Mouse (Mus musculus) kidney, adult 9 months (tissue): ENCODE measurements around the gene Sema4d.

ENCODE experiments used
- DNase-seq: peaks from one replicate; pipeline ENCODE4 v3.0.0; 2022

Gene Sema4d

GRCm38 (mm10) chr13:51720556-51720955, 73.0 kb downstream of the Sema4d start:
- no peak for DNase-seq

GRCm38 (mm10) chr13:51719256-51719655, 74.3 kb downstream of the Sema4d start:
- DNase-seq, result no peak

GRCm38 (mm10) chr13:51716350-51717263, 76.9 kb downstream of the Sema4d start:
- no peak for DNase-seq

- no peak for DNase-seq
Measured at GRCm38 (mm10) chr13:51712022-51712421, 81.5 kb downstream of the Sema4d start.

GRCm38 (mm10) chr13:51710738-51711137, 82.8 kb downstream of the Sema4d start:
- no peak for DNase-seq

- no peak for DNase-seq
Measured at GRCm38 (mm10) chr13:51705882-51706854, 87.4 kb downstream of the Sema4d start.

- DNase-seq, result no peak
Measured at GRCm38 (mm10) chr13:51703893-51704292, 89.7 kb downstream of the Sema4d start.

GRCm38 (mm10) chr13:51698318-51698717, 95.2 kb downstream of the Sema4d start:
- no peak for DNase-seq

- no peak for DNase-seq
Measured at GRCm38 (mm10) chr13:51697897-51698296, 95.7 kb downstream of the Sema4d start.

GRCm38 (mm10) chr13:51697455-51697854, 96.1 kb downstream of the Sema4d start:
- no peak for DNase-seq

GRCm38 (mm10) chr13:51696481-51696880, 97.1 kb downstream of the Sema4d start:
- DNase-seq, result no peak

GRCm38 (mm10) chr13:51688688-51689087, 104.9 kb downstream of the Sema4d start:
- DNase-seq, result no peak

- no peak for DNase-seq
Measured at GRCm38 (mm10) chr13:51686966-51687365, 106.6 kb downstream of the Sema4d start.

- peak; percentile 87 for DNase-seq
Measured at GRCm38 (mm10) chr13:51685290-51685966, 108.1 kb downstream of the Sema4d start.

GRCm38 (mm10) chr13:51681634-51682033, 111.9 kb downstream of the Sema4d start:
- DNase-seq, result no peak

- DNase-seq, result no peak
Measured at GRCm38 (mm10) chr13:51681076-51681475, 112.5 kb downstream of the Sema4d start.

- DNase-seq, result no peak
Measured at GRCm38 (mm10) chr13:51679332-51679731, 114.2 kb downstream of the Sema4d start.

- no peak for DNase-seq
Measured at GRCm38 (mm10) chr13:51678687-51679086, 114.9 kb downstream of the Sema4d start.

GRCm38 (mm10) chr13:51677630-51678185, 115.8 kb downstream of the Sema4d start:
- DNase-seq, result no peak

GRCm38 (mm10) chr13:51677041-51677440, 116.5 kb downstream of the Sema4d start:
- DNase-seq, result no peak

- DNase-seq, result no peak
Measured at GRCm38 (mm10) chr13:51676641-51677040, 116.9 kb downstream of the Sema4d start.

- peak; percentile 68 for DNase-seq
Measured at GRCm38 (mm10) chr13:51668195-51668594, 125.4 kb downstream of the Sema4d start.
